Mouse (Mus musculus): ENCODE results near the gene Zfp964. TPM values are rescaled to one million over a fixed set of nuclear protein-coding genes. Genes with fewer than 3 reads are reported as not detected.
"Not testable (repeated sequence)": the region's sequence is repeated elsewhere in the genome, so short reads cannot be mapped to it uniquely, and the experiment has no call there.

The Zfp964 gene
- 1 to 10 TPM; 3.1 to 4.9 TPM for total RNA-seq (2021)
- long read RNA-seq, experiment 1, full-length matches to known transcripts, result 3 of 5 reads
- long read RNA-seq, experiment 1, partial matches to known transcripts, result 0 of 5 reads
- long read RNA-seq, experiment 1, other reads (novel, unspliced or antisense), result 2 of 5 reads
- long read RNA-seq, experiment 2, full-length matches to known transcripts, result 1 of 1 reads
- long read RNA-seq, experiment 2, partial matches to known transcripts, result 0 of 1 reads
- long read RNA-seq, experiment 2, other reads (novel, unspliced or antisense), result 0 of 1 reads

DNA sequence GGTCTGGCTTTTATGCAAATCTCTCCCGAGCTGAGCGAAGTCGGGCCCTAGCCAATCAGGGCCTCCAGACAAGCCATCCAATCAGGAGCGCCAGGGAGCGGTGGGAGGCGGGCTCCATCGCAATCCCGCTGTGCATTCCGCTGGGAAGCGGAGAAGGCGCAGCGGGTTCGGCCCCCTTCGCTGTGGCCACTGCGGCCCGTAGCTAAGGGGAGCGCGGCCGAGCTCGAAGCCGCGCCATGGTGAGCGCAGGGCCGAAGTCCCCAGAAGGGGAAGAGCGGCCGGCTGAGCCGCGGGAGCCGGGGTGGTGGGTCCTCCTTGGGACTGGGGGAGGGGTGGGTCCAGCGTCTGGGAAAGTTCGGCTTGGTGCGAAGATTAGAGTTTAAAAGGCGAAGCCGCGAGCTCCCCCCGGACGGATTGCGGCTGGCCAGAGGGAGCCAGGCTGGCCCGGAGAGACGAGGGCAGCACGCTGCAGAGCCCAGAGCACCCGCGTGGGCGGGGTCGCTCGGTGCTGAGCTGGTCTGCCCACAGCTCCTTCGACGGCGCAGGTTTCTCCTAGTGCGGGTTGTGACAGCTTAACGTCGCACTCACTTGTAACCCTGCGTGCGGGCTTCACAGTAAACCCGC, at the start of gene Zfp964:
Zfp964 (plus strand) TSS at position 122 of the 624 bp plus-strand sequence.
- peak; percentile 94 to 95 for DNase-seq (ENCODE audit: low spot score in 2 of 2)

DNA sequence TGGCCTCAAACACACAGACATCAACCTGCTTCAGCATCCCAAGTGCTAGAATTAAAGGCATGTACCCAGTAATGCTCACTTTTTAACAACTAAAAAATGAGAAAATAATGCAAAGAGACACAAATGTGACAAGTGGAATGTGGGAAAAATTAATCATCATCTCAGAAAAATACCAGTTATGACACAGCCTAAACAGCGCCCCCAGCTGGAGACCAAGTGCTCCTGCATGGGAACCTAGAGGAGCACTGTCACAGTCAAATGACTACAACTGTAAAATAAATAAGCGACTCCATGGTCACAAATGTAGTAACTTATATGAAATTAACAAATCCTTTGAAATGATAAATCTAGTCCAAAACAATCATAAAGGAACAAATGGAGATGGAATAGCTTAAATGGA, 39.6 kb upstream of the Zfp964 start:
- DNase-seq (ENCODE audit: low spot score in 2 of 2), result no peak

DNA sequence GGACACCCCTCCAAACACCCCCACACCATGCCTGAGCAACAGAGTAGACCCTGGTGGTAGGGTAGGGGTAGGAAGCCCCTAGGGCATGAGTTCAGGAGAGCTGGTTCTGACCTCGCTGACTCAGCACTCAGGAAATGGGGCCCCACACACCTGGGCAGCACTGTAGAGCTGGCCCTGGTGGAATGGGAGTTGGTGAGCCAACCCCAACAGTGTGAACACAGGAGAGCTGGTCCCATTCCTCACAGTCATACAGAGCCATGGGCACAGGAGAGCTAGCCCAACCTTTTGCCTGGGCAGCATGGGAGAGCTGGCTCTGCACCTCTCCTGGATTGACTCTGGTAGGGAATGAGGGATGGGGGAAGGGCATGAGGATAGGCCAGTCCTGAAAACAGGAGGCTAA, 36.2 kb upstream of the Zfp964 start:
- no peak for DNase-seq (ENCODE audit: low spot score in 2 of 2)

DNA sequence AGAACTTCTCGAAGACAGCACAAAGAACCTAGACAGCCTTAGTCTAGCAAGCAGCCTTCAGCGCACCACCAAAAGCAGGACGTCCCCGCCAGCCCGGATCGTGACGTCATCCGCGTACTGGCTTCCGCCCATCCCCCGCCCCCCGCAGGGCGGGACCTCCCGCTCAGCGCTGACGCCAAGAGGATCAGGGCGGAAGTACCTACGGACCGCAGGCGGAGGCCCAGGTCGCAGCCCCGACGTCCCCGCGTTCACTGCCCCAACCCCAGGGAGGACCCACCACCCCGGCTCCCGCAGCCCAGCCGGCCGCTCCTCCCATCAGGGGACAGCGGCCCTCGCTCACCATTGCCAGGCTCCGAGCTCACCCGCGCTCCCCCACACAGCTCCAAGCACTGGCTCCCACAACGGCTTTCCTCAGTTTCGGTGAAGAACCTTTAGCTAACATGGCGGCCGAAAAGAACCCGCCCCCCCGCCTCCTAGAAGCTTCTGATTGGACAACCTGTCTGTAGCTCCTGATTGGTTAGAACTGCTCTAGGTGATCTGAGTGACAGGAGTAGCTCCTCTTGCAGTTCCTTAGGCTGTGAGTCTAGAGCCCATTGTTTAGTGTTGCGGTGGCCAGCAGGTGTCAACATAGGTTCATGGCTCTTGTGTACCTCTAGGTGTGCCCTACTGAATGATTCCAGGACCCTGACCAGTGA, 29.0 kb upstream of the Zfp964 start, which contains the start of gene Zfp868:
Zfp868 (minus strand) TSS at position 454 of the 695 bp plus-strand sequence.
- peak; percentile 99 for DNase-seq (ENCODE audit: low spot score in 2 of 2)

DNA sequence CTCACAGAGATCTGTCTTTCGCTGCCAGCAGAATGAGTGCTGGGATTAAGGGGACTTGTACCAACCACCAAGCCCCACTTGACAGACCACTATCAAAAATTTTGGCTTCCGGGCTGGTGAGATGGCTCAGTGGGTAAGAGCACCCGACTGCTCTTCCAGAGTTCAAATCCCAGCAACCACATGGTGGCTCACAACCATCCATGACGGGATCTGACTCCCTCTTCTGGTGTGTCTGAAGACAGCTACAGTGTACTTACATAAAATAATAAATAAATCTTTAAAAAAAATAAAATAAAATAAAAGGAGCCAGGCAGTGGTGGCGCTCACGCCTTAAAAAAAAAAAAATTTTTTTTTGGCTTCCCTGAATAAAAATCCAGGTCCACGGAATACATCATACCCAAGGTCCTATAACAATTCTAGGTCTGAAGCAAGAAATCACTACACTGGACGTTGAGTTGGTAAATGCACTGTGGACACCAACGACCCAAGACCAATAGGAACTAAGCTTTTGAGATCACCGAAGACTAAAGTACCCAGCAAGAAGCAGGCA, 396 bp upstream of the Zfp964 start:
- DNase-seq (ENCODE audit: low spot score in 2 of 2), result no peak

DNA sequence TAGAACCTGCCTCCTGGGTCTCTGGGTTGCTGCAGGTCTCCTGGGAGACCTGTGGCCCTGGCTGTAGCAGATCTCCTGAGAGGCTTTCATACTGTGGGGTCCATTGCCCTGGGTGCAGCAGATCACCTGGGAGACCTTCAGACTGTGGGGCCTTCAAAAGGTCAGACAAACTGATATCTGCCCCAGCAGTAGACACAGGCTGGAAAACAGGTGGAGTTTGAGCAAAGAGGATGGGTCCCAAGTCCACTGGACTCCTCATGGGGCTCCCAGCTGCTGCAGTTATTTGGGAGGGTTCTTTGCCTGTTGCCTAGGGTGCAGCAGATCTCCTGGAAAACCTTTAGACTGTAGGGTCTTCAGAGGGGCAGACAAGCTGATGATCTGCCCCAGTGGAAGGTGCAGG, 7.0 kb downstream of the Zfp964 start:
- no peak for DNase-seq (ENCODE audit: low spot score in 2 of 2)

DNA sequence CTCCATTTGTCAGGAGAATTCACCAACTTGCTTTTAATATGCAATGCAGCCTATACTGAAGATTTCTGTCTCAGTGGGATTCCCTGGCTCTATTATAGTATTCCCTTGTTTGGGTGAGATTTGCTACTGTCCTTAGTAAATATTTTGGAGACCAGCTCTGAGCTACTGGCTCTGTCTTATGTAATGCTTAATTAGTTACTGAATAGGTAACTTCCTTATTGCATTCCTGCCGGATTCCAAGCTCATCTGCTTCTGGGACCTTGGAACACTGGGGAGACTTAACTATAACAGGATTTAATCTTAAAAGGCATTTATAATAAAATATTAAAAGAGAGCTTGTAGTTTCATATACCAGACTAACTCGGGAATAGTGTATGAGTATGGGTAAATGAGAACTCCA, 10.8 kb downstream of the Zfp964 start:
- DNase-seq (ENCODE audit: low spot score in 2 of 2), result not testable (repeated sequence)

DNA sequence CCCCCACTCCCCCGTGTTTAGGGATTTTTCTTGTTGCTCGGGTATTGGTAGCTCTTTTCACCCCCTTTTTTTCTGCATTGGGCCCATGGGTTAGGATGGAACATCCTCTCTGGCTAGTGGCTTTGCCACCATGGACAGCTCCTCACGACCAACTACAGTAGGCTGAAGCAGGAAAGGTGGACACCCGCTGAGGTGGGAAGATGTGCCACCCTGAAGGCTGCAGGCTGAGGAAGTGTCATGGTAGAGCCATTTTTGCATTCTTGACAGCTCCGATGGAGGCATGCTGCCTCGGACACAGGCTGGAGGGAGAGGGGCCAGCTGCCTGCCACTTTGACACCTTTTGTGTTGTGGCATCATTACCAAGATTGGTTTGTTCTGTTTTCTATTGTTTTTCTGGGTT, 47.5 kb downstream of the Zfp964 start:
- no peak for DNase-seq (ENCODE audit: low spot score in 2 of 2)

DNA sequence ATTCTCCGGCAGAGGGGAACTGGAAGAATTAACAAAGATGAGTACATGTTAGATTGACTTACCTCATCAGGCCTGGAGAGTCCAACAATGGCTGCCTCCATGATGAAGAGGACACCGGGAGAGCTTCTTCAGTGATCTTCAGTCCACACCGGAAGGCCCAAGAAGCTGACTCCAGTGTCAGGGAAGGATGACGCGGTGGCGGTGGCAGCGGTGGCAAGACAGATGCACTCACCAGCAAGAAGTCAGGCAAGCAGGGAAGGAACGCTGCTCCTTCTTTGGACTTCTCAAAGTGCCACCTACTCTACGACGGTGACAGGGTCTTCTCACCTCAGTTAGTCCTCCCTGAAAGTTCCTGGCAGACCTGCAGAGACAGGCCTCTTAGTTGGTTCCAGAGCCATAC, 56.3 kb downstream of the Zfp964 start, which contains the start of gene Zfp869:
Zfp869 (minus strand) TSS at position 101 of the 400 bp plus-strand sequence.
- not testable (repeated sequence) for DNase-seq (ENCODE audit: low spot score in 2 of 2)

DNA sequence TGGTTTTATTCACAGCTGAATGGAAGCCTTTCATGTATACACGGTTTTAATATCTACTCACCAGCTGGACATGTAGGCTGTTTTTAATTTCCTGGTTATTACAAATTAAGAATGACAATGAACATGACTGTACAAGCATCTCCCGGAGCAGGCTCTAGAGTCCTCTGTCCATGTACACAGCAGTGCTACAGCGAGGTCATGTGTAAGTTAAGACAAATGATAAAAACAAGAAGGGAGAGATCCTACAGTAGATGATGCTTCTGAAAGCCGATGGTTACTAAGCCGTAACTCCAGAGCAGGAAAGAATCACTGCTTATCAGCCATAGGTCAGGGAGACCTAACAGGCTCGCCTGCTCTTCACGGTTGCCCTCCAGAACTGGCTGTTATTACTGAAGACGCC, 59.2 kb downstream of the Zfp964 start:
- DNase-seq (ENCODE audit: low spot score in 2 of 2), result no peak

DNA sequence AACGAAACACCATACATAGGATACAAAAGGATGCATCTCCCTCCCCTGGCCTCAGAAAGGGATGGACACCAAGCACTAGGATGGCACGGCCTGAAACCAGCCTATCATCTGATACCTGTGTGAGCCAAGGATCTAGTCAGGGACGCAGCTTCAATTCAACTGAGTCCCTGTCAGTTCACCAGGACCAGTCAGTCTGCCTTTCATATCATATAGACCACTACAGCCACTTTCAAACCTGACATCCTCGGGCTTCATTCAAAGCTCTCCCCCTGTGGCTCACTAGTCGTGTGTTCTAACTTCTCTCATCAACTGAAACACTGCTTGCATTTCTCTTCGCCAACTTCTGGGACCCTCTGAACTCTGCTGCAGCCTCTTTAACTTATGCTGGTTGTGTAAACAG, 61.1 kb downstream of the Zfp964 start:
- DNase-seq (ENCODE audit: low spot score in 2 of 2), result no peak

Other genes starting within 250 kb of the Zfp964 start
- not detected for gene Gm9495, start 200.9 kb upstream of the Zfp964 start, total RNA-seq (2021)
- gene Gm7697, start 131.5 kb upstream of the Zfp964 start, total RNA-seq (2021), result not detected
- 10 to 100 TPM; 19.2 to 19.6 TPM for gene Zfp868, start 28.9 kb upstream of the Zfp964 start, total RNA-seq (2021)
- 10 to 100 TPM; 21.0 to 22.5 TPM for gene Zfp869, start 56.2 kb downstream of the Zfp964 start, total RNA-seq (2021)
- 1 to 10 TPM; 2.6 to 5.1 TPM for gene Zfp963, start 95.5 kb downstream of the Zfp964 start, total RNA-seq (2021)
- 1 to 10 TPM in 1 of 2 experiments, not detected in 1; 1.3 TPM for gene Gm20422, start 120.4 kb downstream of the Zfp964 start, total RNA-seq (2021)
- gene Atp13a1, start 136.7 kb downstream of the Zfp964 start, total RNA-seq (2021), result 10 to 100 TPM; 36.2 to 36.4 TPM
- gene Zfp866, start 136.7 kb downstream of the Zfp964 start, total RNA-seq (2021), result 10 to 100 TPM; 26.6 to 27.8 TPM
- gene Gmip, start 154.2 kb downstream of the Zfp964 start, total RNA-seq (2021), result 10 to 100 TPM in 1 of 2 experiments, 1 to 10 TPM in 1; 9.0 to 12.8 TPM
- under 1 TPM; 0.59 to 0.60 TPM for gene Lpar2, start 167.9 kb downstream of the Zfp964 start, total RNA-seq (2021)
- 10 to 100 TPM; 14.1 to 17.8 TPM for gene Pbx4, start 178.0 kb downstream of the Zfp964 start, total RNA-seq (2021)
- under 1 TPM; 0.33 to 0.59 TPM for gene Cilp2, start 233.2 kb downstream of the Zfp964 start, total RNA-seq (2021)
- not detected for gene Tssk6, start 247.7 kb downstream of the Zfp964 start, total RNA-seq (2021)
- 100 to 1,000 TPM; 148 to 155 TPM for gene Ndufa13, start 248.1 kb downstream of the Zfp964 start, total RNA-seq (2021)
- 10 to 100 TPM; 28.3 to 30.7 TPM for gene Yjefn3, start 248.2 kb downstream of the Zfp964 start, total RNA-seq (2021)